Comparison of ENCODE assay signal across 10 mouse cellular contexts in genomic region chr13:43235982-43236381, GRCm38 (mm10).
DNase-seq lines count a peak whose midpoint lies in the region; ATAC-seq lines count a peak whose summit lies in the region.
"Had no signal": no experiment of that assay in that cellular context is flagged by ENCODE, and none has a peak within 500 bp of the region (broad histone marks: within the 10 kb centered on the region; RNA-seq: fewer than 3 reads in every experiment).

No protein-coding gene starts in this region.

- H3K4me1 ChIP-seq in hindbrain, embryonic 13.5 days (replicated peaks): peaks cover 43% of the 10 kb centered on the region
- H3K4me1 ChIP-seq in hindbrain, embryonic 12.5 days: peaks cover 24% of the 10 kb centered on the region
- peaks cover 39% of the 10 kb centered on the region for H3K4me1 ChIP-seq in midbrain, embryonic 10.5 days
- H3K4me1 ChIP-seq in midbrain, embryonic 11.5 days (ENCODE audit: control insufficient read depth, insufficient read depth, low read length): peaks cover 5% of the 10 kb centered on the region; the same call in 1 of the 2 replicates
- peaks cover 57% of the 10 kb centered on the region for H3K4me1 ChIP-seq in liver, embryonic 11.5 days (replicated peaks; ENCODE audit: control insufficient read depth, insufficient read depth, low read length)
- H3K4me1 ChIP-seq in midbrain, embryonic 15.5 days: peaks cover 35% of the 10 kb centered on the region

- no peak for DNase-seq in midbrain, embryonic 10.5 days (ENCODE audit: low spot score)
- no peak for DNase-seq in midbrain, embryonic 11.5 days (ENCODE audit: low spot score, missing footprints)
- DNase-seq in liver, embryonic 11.5 days (ENCODE audit: low spot score): no peak
- DNase-seq in retina, postnatal 1 day: no peak
- DNase-seq: adrenal gland, adult 2 months; layer of hippocampus, postnatal 36 days had no signal

- WGBS in hindbrain, embryonic 13.5 days: 77% methylated on average over 4 of the region's 4 CpGs
- WGBS in hindbrain, embryonic 12.5 days: 80% methylated on average over 4 of the region's 4 CpGs
- 76% methylated on average over 4 of the region's 4 CpGs for WGBS in midbrain, embryonic 10.5 days
- WGBS in midbrain, embryonic 11.5 days: 75% methylated on average over 4 of the region's 4 CpGs
- 29% methylated on average over 4 of the region's 4 CpGs for WGBS in liver, embryonic 11.5 days
- 81% methylated on average over 4 of the region's 4 CpGs for WGBS in midbrain, embryonic 15.5 days

- no peaks in the 10 kb centered on the region for H3K9me3 ChIP-seq in hindbrain, embryonic 13.5 days
- H3K9me3 ChIP-seq in hindbrain, embryonic 12.5 days (replicated peaks): no peaks in the 10 kb centered on the region
- H3K9me3 ChIP-seq in midbrain, embryonic 10.5 days (replicated peaks): no peaks in the 10 kb centered on the region
- H3K9me3 ChIP-seq in midbrain, embryonic 11.5 days (ENCODE audit: control insufficient read depth, low read length): no peaks in the 10 kb centered on the region
- no peaks in the 10 kb centered on the region for H3K9me3 ChIP-seq in liver, embryonic 11.5 days (ENCODE audit: control insufficient read depth, low read length)
- no peaks in the 10 kb centered on the region for H3K9me3 ChIP-seq in midbrain, embryonic 15.5 days

- H3K4me2 ChIP-seq in hindbrain, embryonic 13.5 days: no peak overlapping the region
- H3K4me2 ChIP-seq in hindbrain, embryonic 12.5 days (replicated peaks): no peak overlapping the region
- no peak overlapping the region for H3K4me2 ChIP-seq in midbrain, embryonic 11.5 days
- H3K4me2 ChIP-seq in liver, embryonic 11.5 days: peak overlapping the region; percentile 45
- no peak overlapping the region for H3K4me2 ChIP-seq in midbrain, embryonic 15.5 days

- peak overlapping the region; percentile 76 for H3K27ac ChIP-seq in hindbrain, embryonic 13.5 days
- H3K27ac ChIP-seq in hindbrain, embryonic 12.5 days: no peak overlapping the region
- H3K27ac ChIP-seq in midbrain, embryonic 10.5 days (replicated peaks): peak overlapping the region; percentile 61; the same call in 1 of the 2 replicates
- H3K27ac ChIP-seq in midbrain, embryonic 11.5 days (ENCODE audit: low read depth, low read length): no peak overlapping the region
- H3K27ac ChIP-seq in liver, embryonic 11.5 days (ENCODE audit: low read depth, low read length): peak overlapping the region; percentile 80
- peak overlapping the region; percentile 22; the same call in 1 of the 2 replicates for H3K27ac ChIP-seq in midbrain, embryonic 15.5 days
- H3K27ac ChIP-seq: macrophage had no signal

- 0 out of 2 replicates have a peak, but pooled peaks cover 5% of the 10 kb centered on the region for H3K36me3 ChIP-seq in hindbrain, embryonic 13.5 days
- no peaks in the 10 kb centered on the region for H3K36me3 ChIP-seq in hindbrain, embryonic 12.5 days
- H3K36me3 ChIP-seq in midbrain, embryonic 10.5 days: no peaks in the 10 kb centered on the region
- no peaks in the 10 kb centered on the region for H3K36me3 ChIP-seq in midbrain, embryonic 11.5 days (ENCODE audit: control insufficient read depth, insufficient read depth, low read length)
- no peaks in the 10 kb centered on the region for H3K36me3 ChIP-seq in liver, embryonic 11.5 days (ENCODE audit: control insufficient read depth, insufficient read depth, low read length)
- H3K36me3 ChIP-seq in midbrain, embryonic 15.5 days (replicated peaks): no peaks in the 10 kb centered on the region

- ATAC-seq in hindbrain, embryonic 13.5 days (ENCODE audit: low FRiP score): no peak
- ATAC-seq in hindbrain, embryonic 12.5 days (ENCODE audit: low FRiP score): no peak
- no peak for ATAC-seq in midbrain, embryonic 11.5 days (ENCODE audit: low FRiP score)
- ATAC-seq in liver, embryonic 11.5 days (replicated peaks; ENCODE audit: low FRiP score): peak; percentile 69
- ATAC-seq in midbrain, embryonic 15.5 days (replicated peaks): no peak

- H3K27me3 ChIP-seq in hindbrain, embryonic 13.5 days: no peaks in the 10 kb centered on the region
- H3K27me3 ChIP-seq in hindbrain, embryonic 12.5 days: no peaks in the 10 kb centered on the region
- H3K27me3 ChIP-seq in midbrain, embryonic 10.5 days (ENCODE audit: low read depth, poor library complexity, severe bottlenecking): no peaks in the 10 kb centered on the region
- no peaks in the 10 kb centered on the region for H3K27me3 ChIP-seq in midbrain, embryonic 11.5 days (ENCODE audit: control insufficient read depth, insufficient read depth, low read length)
- no peaks in the 10 kb centered on the region; the same call in 1 of the 2 replicates for H3K27me3 ChIP-seq in liver, embryonic 11.5 days (replicated peaks; ENCODE audit: control insufficient read depth, insufficient read depth, low read length)
- H3K27me3 ChIP-seq in midbrain, embryonic 15.5 days (replicated peaks): no peaks in the 10 kb centered on the region

- no peak overlapping the region for H3K9ac ChIP-seq in hindbrain, embryonic 13.5 days
- H3K9ac ChIP-seq in hindbrain, embryonic 12.5 days: no peak overlapping the region
- H3K9ac ChIP-seq in midbrain, embryonic 11.5 days (ENCODE audit: low read length): no peak overlapping the region
- 0 out of 2 replicates have a peak overlapping the region, but pooled peaks have one; percentile 0 for H3K9ac ChIP-seq in liver, embryonic 11.5 days (ENCODE audit: low read depth, low read length)
- no peak overlapping the region for H3K9ac ChIP-seq in midbrain, embryonic 15.5 days

- no peak overlapping the region for H3K4me3 ChIP-seq in hindbrain, embryonic 13.5 days
- H3K4me3 ChIP-seq in hindbrain, embryonic 12.5 days: no peak overlapping the region
- H3K4me3 ChIP-seq in midbrain, embryonic 10.5 days: no peak overlapping the region
- H3K4me3 ChIP-seq in midbrain, embryonic 11.5 days (ENCODE audit: low read depth, low read length): no peak overlapping the region
- no peak overlapping the region for H3K4me3 ChIP-seq in liver, embryonic 11.5 days (ENCODE audit: low read depth, low read length)
- no peak overlapping the region for H3K4me3 ChIP-seq in midbrain, embryonic 15.5 days

Comparison
In these comparisons a context has a peak if more than half of its experiments do, and no peak if none do; other contexts are left out.
1. H3K27ac ChIP-seq: peak in hindbrain, embryonic 13.5 days (single experiment), midbrain, embryonic 10.5 days (single experiment), liver, embryonic 11.5 days (single experiment) and midbrain, embryonic 15.5 days (single experiment); none in hindbrain, embryonic 12.5 days (single experiment) and midbrain, embryonic 11.5 days (single experiment).